Comparison of ENCODE assay signal across 32 mouse cellular contexts in genomic region chr6:98282791-98283190, GRCm38 (mm10). TPM values are rescaled to one million over a fixed set of nuclear protein-coding genes. Genes with fewer than 3 reads are reported as not detected.
"Had no signal": no experiment of that assay in that cellular context is flagged by ENCODE, and none has a peak within 500 bp of the region (broad histone marks: within the 10 kb centered on the region; RNA-seq: fewer than 3 reads in every experiment).

No protein-coding gene starts in this region.

- ATAC-seq: hindbrain, postnatal 0 days; intestine, embryonic 16.5 days; liver, embryonic 12.5 days had no signal

- H3K4me3 ChIP-seq: gastrocnemius, adult 2 months; heart, embryonic 10.5 days; heart, embryonic 12.5 days; hindbrain, embryonic 10.5 days; hindbrain, embryonic 12.5 days; hindbrain, embryonic 15.5 days; kidney, embryonic 15.5 days; limb, embryonic 13.5 days; limb, embryonic 15.5 days; liver, embryonic 12.5 days had no signal

- H3K9me3 ChIP-seq: heart, embryonic 10.5 days; heart, embryonic 12.5 days; hindbrain, embryonic 10.5 days; hindbrain, embryonic 12.5 days; hindbrain, embryonic 15.5 days; kidney, embryonic 15.5 days; limb, embryonic 13.5 days; limb, embryonic 15.5 days; liver, embryonic 12.5 days had no signal

- H3K9ac ChIP-seq: heart, embryonic 12.5 days; hindbrain, embryonic 12.5 days; hindbrain, embryonic 15.5 days; kidney, embryonic 15.5 days; limb, embryonic 13.5 days; limb, embryonic 15.5 days; liver, embryonic 12.5 days; liver, embryonic 14.5 days had no signal

- H3K27ac ChIP-seq: gastrocnemius, adult 2 months; heart, embryonic 10.5 days; hindbrain, embryonic 10.5 days; hindbrain, embryonic 12.5 days; hindbrain, embryonic 15.5 days; hindbrain, postnatal 0 days; kidney, embryonic 15.5 days; kidney, postnatal 0 days; limb, embryonic 13.5 days; limb, embryonic 15.5 days; liver, embryonic 12.5 days; liver, embryonic 14.5 days had no signal

- H3K4me1 ChIP-seq: heart, embryonic 10.5 days; heart, embryonic 12.5 days; hindbrain, embryonic 10.5 days; hindbrain, embryonic 12.5 days; hindbrain, embryonic 15.5 days; kidney, embryonic 15.5 days; limb, embryonic 13.5 days; limb, embryonic 15.5 days; liver, embryonic 12.5 days had no signal

- H3K4me2 ChIP-seq: heart, embryonic 12.5 days; hindbrain, embryonic 12.5 days; hindbrain, embryonic 15.5 days; kidney, embryonic 15.5 days; limb, embryonic 13.5 days; limb, embryonic 15.5 days; liver, embryonic 12.5 days had no signal

- H3K36me3 ChIP-seq: heart, embryonic 10.5 days; heart, embryonic 12.5 days; hindbrain, embryonic 10.5 days; hindbrain, embryonic 12.5 days; hindbrain, embryonic 15.5 days; kidney, embryonic 15.5 days; limb, embryonic 13.5 days; limb, embryonic 15.5 days; liver, embryonic 12.5 days had no signal

- H3K27me3 ChIP-seq: heart, embryonic 12.5 days; hindbrain, embryonic 12.5 days; hindbrain, embryonic 15.5 days; kidney, embryonic 15.5 days; limb, embryonic 13.5 days; limb, embryonic 15.5 days; liver, embryonic 12.5 days had no signal

- DNase-seq: gastrocnemius, adult 2 months; gastrocnemius, postnatal 10 days; gastrocnemius, postnatal 25 days; heart, adult 18-20 months; heart, postnatal 10 days; heart, postnatal 4 days; kidney, adult 11 months; kidney, adult 2 months; kidney, adult 9 months; kidney, postnatal 14 days; kidney, postnatal 36 days; layer of hippocampus, postnatal 36 days; left cerebral cortex, postnatal 4 days had no signal

RNA-seq across cellular contexts. Expression of gene Gm765, which starts 59.8 kb away (rescaled TPM):
- polyA plus RNA-seq: heart, embryonic 10.5 days; heart, embryonic 12.5 days; heart, embryonic 14.5 days; heart, embryonic 16.5 days; hindbrain, embryonic 10.5 days; hindbrain, embryonic 12.5 days; intestine, embryonic 14.5 days; intestine, embryonic 16.5 days; kidney, adult 2 months; kidney, embryonic 15.5 days; kidney, postnatal 0 days; large intestine, adult 2 months; limb, embryonic 11.5 days; liver, embryonic 12.5 days; liver, embryonic 14.5 days; liver, embryonic 16.5 days had no signal
